8 mouse cellular contexts compared by ENCODE assay signal in genomic region chr13:111237865-111238465, GRCm38 (mm10). TPM values are rescaled to one million over a fixed set of nuclear protein-coding genes. Genes with fewer than 3 reads are reported as not detected.
DNase-seq lines count a peak whose midpoint lies in the region; ATAC-seq lines count a peak whose summit lies in the region.

No protein-coding gene starts in this region.

- H3K27me3 ChIP-seq in kidney, embryonic 15.5 days: no peaks in the 10 kb centered on the region
- H3K27me3 ChIP-seq in forebrain, embryonic 13.5 days: no peaks in the 10 kb centered on the region

- no peak for DNase-seq in kidney, adult 18-20 months
- peak; percentile 72 for DNase-seq in NIH3T3 (ENCODE audit: low read depth)
- DNase-seq in lung, postnatal 25 days (ENCODE audit: low spot score): peak; percentile 53
- no peak for DNase-seq in adrenal gland, adult 18-20 months (ENCODE audit: low spot score in 2 of 2)
- no peak for DNase-seq in adrenal gland, postnatal 10 days

- H3K27ac ChIP-seq in kidney, embryonic 15.5 days: no peak overlapping the region
- H3K27ac ChIP-seq in forebrain, embryonic 13.5 days: no peak overlapping the region

- ATAC-seq in kidney, embryonic 15.5 days (replicated peaks; ENCODE audit: low FRiP score): peak; percentile 69; the same call in 1 of the 2 replicates
- ATAC-seq in forebrain, embryonic 13.5 days: peak; percentile 83
- ATAC-seq in erythroblast, adult 5-6 weeks (replicated peaks; ENCODE audit: low FRiP score, poor library complexity, severe bottlenecking): no peak

- WGBS in kidney, embryonic 15.5 days: 46% methylated on average over 3 of the region's 3 CpGs
- 53% methylated on average over 3 of the region's 3 CpGs for WGBS in forebrain, embryonic 13.5 days

- H3K4me2 ChIP-seq in kidney, embryonic 15.5 days: no peak overlapping the region
- no peak overlapping the region for H3K4me2 ChIP-seq in forebrain, embryonic 13.5 days

- H3K4me1 ChIP-seq in kidney, embryonic 15.5 days: 0 out of 2 replicates have a peak, but pooled peaks cover 10% of the 10 kb centered on the region
- peaks cover 4% of the 10 kb centered on the region; the same call in 1 of the 2 replicates for H3K4me1 ChIP-seq in forebrain, embryonic 13.5 days

- peaks cover 4% of the 10 kb centered on the region; the same call in 1 of the 2 replicates for H3K9me3 ChIP-seq in kidney, embryonic 15.5 days (replicated peaks)
- no peaks in the 10 kb centered on the region for H3K9me3 ChIP-seq in forebrain, embryonic 13.5 days (replicated peaks)

- H3K9ac ChIP-seq in kidney, embryonic 15.5 days: no peak overlapping the region
- H3K9ac ChIP-seq in forebrain, embryonic 13.5 days: no peak overlapping the region

- no peaks in the 10 kb centered on the region for H3K36me3 ChIP-seq in kidney, embryonic 15.5 days
- H3K36me3 ChIP-seq in forebrain, embryonic 13.5 days (ENCODE audit: poor library complexity, severe bottlenecking): no peaks in the 10 kb centered on the region

- H3K4me3 ChIP-seq in kidney, embryonic 15.5 days (replicated peaks): no peak overlapping the region
- H3K4me3 ChIP-seq in forebrain, embryonic 13.5 days: no peak overlapping the region

RNA-seq across cellular contexts. Expression of gene Actbl2, which starts 16.8 kb away (rescaled TPM):
- polyA plus RNA-seq in kidney, embryonic 15.5 days (2015; fragmentation: Nextera tagmentation; extraction: Ambion mirVana): not detected in 2 replicates
- not detected in 2 replicates for polyA plus RNA-seq in forebrain, embryonic 13.5 days (2015; fragmentation: Nextera tagmentation; extraction: Ambion mirVana)
- total RNA-seq in adrenal gland, adult 18-20 months (2021): under 1 TPM in 1 of 2 experiments, not detected in 1; 0.16 TPM
- not detected for total RNA-seq in adrenal gland, postnatal 10 days (2021)
- not detected in 2 replicates for total RNA-seq in erythroblast, adult 5-6 weeks (2015; ENCODE audit: low replicate concordance)
- total RNA-seq in erythroblast, adult 5-6 weeks (2017; ENCODE audit: low replicate concordance): 0.14 TPM in 1 of 2 replicates, not detected in the other

Comparison
In these comparisons a context has a peak if more than half of its experiments do, and no peak if none do; other contexts are left out.
1. DNase-seq: peak in NIH3T3 (single experiment) and lung, postnatal 25 days (single experiment); none in kidney, adult 18-20 months (single experiment), adrenal gland, adult 18-20 months (0 of 2) and adrenal gland, postnatal 10 days (single experiment).